9 mouse cellular contexts compared by ENCODE assay signal in genomic region chr6:120579110-120579830, GRCm38 (mm10). TPM values are rescaled to one million over a fixed set of nuclear protein-coding genes. Genes with fewer than 3 reads are reported as not detected.
DNase-seq lines count a peak whose midpoint lies in the region; ATAC-seq and TF ChIP-seq lines count a peak whose summit lies in the region.
"Had no signal": no experiment of that assay in that cellular context is flagged by ENCODE, and none has a peak within 500 bp of the region (broad histone marks: within the 10 kb centered on the region; RNA-seq: fewer than 3 reads in every experiment).

No protein-coding gene starts in this region.

- H3K4me2 ChIP-seq in forebrain, embryonic 12.5 days: peak overlapping the region; percentile 88
- peak overlapping the region; percentile 88 for H3K4me2 ChIP-seq in intestine, embryonic 16.5 days (ENCODE audit: low read depth, low read length)
- peak overlapping the region; percentile 75 for H3K4me2 ChIP-seq in liver, postnatal 0 days (ENCODE audit: low read depth, low read length)

- H3K9ac ChIP-seq in forebrain, embryonic 12.5 days: peak overlapping the region; percentile 48
- peak overlapping the region; percentile 56 for H3K9ac ChIP-seq in intestine, embryonic 16.5 days (ENCODE audit: low read depth, low read length)
- peak overlapping the region; percentile 58 for H3K9ac ChIP-seq in liver, postnatal 0 days (replicated peaks)

- peak; percentile 54 for ATAC-seq in forebrain, embryonic 12.5 days (ENCODE audit: low FRiP score)
- ATAC-seq in intestine, embryonic 16.5 days: no peak
- peak; percentile 38 for ATAC-seq in liver, postnatal 0 days

- peaks cover 31% of the 10 kb centered on the region for H3K4me1 ChIP-seq in forebrain, embryonic 12.5 days
- H3K4me1 ChIP-seq in intestine, embryonic 16.5 days (ENCODE audit: control insufficient read depth, insufficient read depth, low read length): peaks cover 13% of the 10 kb centered on the region
- peaks cover 28% of the 10 kb centered on the region for H3K4me1 ChIP-seq in liver, postnatal 0 days (ENCODE audit: insufficient read depth)
- H3K4me1 ChIP-seq in spleen, adult 2 months (ENCODE audit: control insufficient read depth, insufficient read depth, insufficient read length): peaks cover 11% of the 10 kb centered on the region; the same call in 1 of the 2 replicates

- peak; percentile 16 for DNase-seq in CD4-positive, CD25-positive, alpha-beta regulatory T cell, adult 2 months (ENCODE audit: low read depth, low spot score)
- DNase-seq in brain, adult 2 months (ENCODE audit: low read depth, low spot score): peak; percentile 15
- peak; percentile 60 for DNase-seq in liver, postnatal 0 days
- peak; percentile 35 to 78 for DNase-seq in spleen, adult 2 months (ENCODE audit: low read depth in 1 of 2, low spot score in 2 of 2)
- DNase-seq in gastrocnemius, postnatal 4 days (ENCODE audit: low spot score in 2 of 2): no peak
- no peak for DNase-seq in urinary bladder, postnatal 14 days (ENCODE audit: low spot score)

- H3K36me3 ChIP-seq in forebrain, embryonic 12.5 days (replicated peaks): no peaks in the 10 kb centered on the region
- no peaks in the 10 kb centered on the region for H3K36me3 ChIP-seq in intestine, embryonic 16.5 days (ENCODE audit: control insufficient read depth, insufficient read depth, low read length)
- H3K36me3 ChIP-seq in liver, postnatal 0 days (replicated peaks; ENCODE audit: insufficient read depth, low read length): no peaks in the 10 kb centered on the region
- no peaks in the 10 kb centered on the region for H3K36me3 ChIP-seq in spleen, adult 2 months (ENCODE audit: control insufficient read depth, insufficient read depth, low read length)

- peak overlapping the region; percentile 37 for H3K4me3 ChIP-seq in forebrain, embryonic 12.5 days (replicated peaks)
- peak overlapping the region; percentile 47 for H3K4me3 ChIP-seq in intestine, embryonic 16.5 days (ENCODE audit: low read length)
- peak overlapping the region; percentile 41 for H3K4me3 ChIP-seq in liver, postnatal 0 days (ENCODE audit: low read depth, low read length)
- peak overlapping the region; percentile 41 for H3K4me3 ChIP-seq in spleen, adult 2 months (ENCODE audit: extremely low read depth, insufficient read depth, insufficient read length)

- WGBS in forebrain, embryonic 12.5 days: under 1% methylated on average over 21 of the region's 21 CpGs
- WGBS in intestine, embryonic 16.5 days: 8% methylated on average over 21 of the region's 21 CpGs
- WGBS in liver, postnatal 0 days (ENCODE audit: insufficient replicate concordance): 13% methylated on average over 21 of the region's 21 CpGs
- WGBS in spleen, adult 2 months: 16% methylated on average over 21 of the region's 21 CpGs

- H3K27me3 ChIP-seq in forebrain, embryonic 12.5 days: 0 out of 2 replicates have a peak, but pooled peaks cover 4% of the 10 kb centered on the region
- 0 out of 2 replicates have a peak, but pooled peaks cover 3% of the 10 kb centered on the region for H3K27me3 ChIP-seq in intestine, embryonic 16.5 days (replicated peaks; ENCODE audit: control insufficient read depth, insufficient read depth, low read length)
- no peaks in the 10 kb centered on the region for H3K27me3 ChIP-seq in liver, postnatal 0 days (ENCODE audit: insufficient read depth, low read length)
- H3K27me3 ChIP-seq in spleen, adult 2 months (ENCODE audit: control insufficient read depth, insufficient read depth, low read length): no peaks in the 10 kb centered on the region

- no peak for TF ChIP-seq EP300 in liver, postnatal 0 days (IDR thresholded peaks at IDR 0.05; ENCODE audit: low read depth)

- peak overlapping the region; percentile 83 for H3K27ac ChIP-seq in forebrain, embryonic 12.5 days
- no peak overlapping the region for H3K27ac ChIP-seq in intestine, embryonic 16.5 days (ENCODE audit: low read length)
- peak overlapping the region; percentile 84 for H3K27ac ChIP-seq in liver, postnatal 0 days (ENCODE audit: low read depth)
- H3K27ac ChIP-seq in spleen, adult 2 months (ENCODE audit: insufficient read depth, low read length): peak overlapping the region; percentile 73
- H3K27ac ChIP-seq: macrophage had no signal

- TF ChIP-seq CTCF in liver, postnatal 0 days (IDR thresholded peaks at IDR 0.05; ENCODE audit: low read depth): peak; percentile 25; the same call in 1 of the 2 replicates
- no peak for TF ChIP-seq CTCF in spleen, adult 2 months (IDR thresholded peaks at IDR 0.05; ENCODE audit: extremely low read depth, insufficient read depth, insufficient read length, insufficient replicate concordance)

- no peaks in the 10 kb centered on the region for H3K9me3 ChIP-seq in forebrain, embryonic 12.5 days
- no peaks in the 10 kb centered on the region for H3K9me3 ChIP-seq in intestine, embryonic 16.5 days (ENCODE audit: control insufficient read depth, low read length)
- no peaks in the 10 kb centered on the region for H3K9me3 ChIP-seq in liver, postnatal 0 days (ENCODE audit: low read length)

- no peak for TF ChIP-seq POLR2A in spleen, adult 2 months (IDR thresholded peaks at IDR 0.05; ENCODE audit: low read depth, low read length)

RNA-seq across cellular contexts. Expression of gene Hdhd5, which starts 48.2 kb away (rescaled TPM):
- 17.1 and 19.1 TPM in 2 replicates for polyA plus RNA-seq in forebrain, embryonic 12.5 days (2016; fragmentation: Nextera tagmentation; extraction: Ambion mirVana)
- 14.0 and 15.8 TPM in 2 replicates for polyA plus RNA-seq in intestine, embryonic 16.5 days (2015; fragmentation: Nextera tagmentation; extraction: Ambion mirVana)
- 6.6 and 7.1 TPM in 2 replicates for polyA plus RNA-seq in liver, postnatal 0 days (2015; fragmentation: Nextera tagmentation; extraction: Ambion mirVana)
- polyA plus RNA-seq in spleen, adult 2 months (2012; rRNA removed): 25.2 and 25.3 TPM in 2 replicates
- 10 to 100 TPM; 16.1 to 18.3 TPM for total RNA-seq in gastrocnemius, postnatal 4 days (2021)

Comparison
In these comparisons a context has a peak if more than half of its experiments do, and no peak if none do; other contexts are left out.
1. DNase-seq: peak in CD4-positive, CD25-positive, alpha-beta regulatory T cell, adult 2 months (single experiment), brain, adult 2 months (single experiment), liver, postnatal 0 days (single experiment) and spleen, adult 2 months (2 of 2); none in gastrocnemius, postnatal 4 days (0 of 2) and urinary bladder, postnatal 14 days (single experiment).
2. Peak in every context shown above with its lines, with median percentiles within 50 percentile points of each other: H3K4me2 ChIP-seq, H3K4me3 ChIP-seq and H3K9ac ChIP-seq.